In the genomic region with DNA sequence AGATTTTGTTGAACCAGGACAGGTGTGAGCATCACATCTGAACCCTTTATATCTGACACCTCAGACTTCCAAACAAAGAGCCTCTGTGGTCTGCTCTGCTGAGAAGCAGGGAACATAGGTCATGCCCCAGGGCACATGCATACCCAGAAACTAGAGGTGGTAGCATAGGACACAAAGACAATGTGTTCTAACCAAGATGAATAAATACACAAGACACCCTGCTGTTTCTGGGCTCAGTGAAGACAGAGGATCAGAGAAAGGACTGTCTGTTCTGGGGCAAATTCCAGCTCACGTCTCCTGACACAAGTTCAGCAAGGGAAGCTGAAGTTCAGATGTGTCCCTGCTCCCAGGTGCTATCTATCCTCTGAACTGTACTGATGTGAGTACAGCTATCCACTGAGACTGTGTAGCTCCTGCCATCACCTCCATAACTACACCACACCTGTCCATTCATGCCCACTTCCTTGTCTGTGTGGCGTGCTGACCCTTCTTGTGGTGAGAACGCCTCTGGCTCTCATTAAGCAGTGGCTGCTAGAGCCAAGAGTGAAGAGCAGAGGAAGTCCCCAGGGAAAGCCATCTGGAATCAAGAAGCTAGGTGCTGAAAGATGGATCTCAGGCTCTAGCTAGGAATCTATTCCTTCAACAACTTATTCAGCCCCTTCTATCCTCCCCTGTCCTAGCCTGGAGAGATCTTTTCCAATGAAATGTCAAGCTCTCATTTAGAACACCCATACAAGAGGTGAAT, we compare ENCODE assay signal across 22 mouse cellular contexts.
DNase-seq lines count a peak whose midpoint lies in the region; ATAC-seq and TF ChIP-seq lines count a peak whose summit lies in the region.
"Had no signal": no experiment of that assay in that cellular context is flagged by ENCODE, and none has a peak within 500 bp of the region (broad histone marks: within the 10 kb centered on the region; RNA-seq: fewer than 3 reads in every experiment).

No protein-coding gene starts in this region.

- no peak for ATAC-seq in hindbrain, embryonic 11.5 days (ENCODE audit: low FRiP score)
- no peak for ATAC-seq in lung, postnatal 0 days
- no peak for ATAC-seq in hindbrain, embryonic 13.5 days (ENCODE audit: low FRiP score)
- ATAC-seq in stomach, postnatal 0 days (ENCODE audit: low FRiP score, low TSS enrichment): no peak
- ATAC-seq: forebrain, embryonic 16.5 days had no signal

- no peaks in the 10 kb centered on the region for H3K4me1 ChIP-seq in hindbrain, embryonic 11.5 days (replicated peaks; ENCODE audit: control insufficient read depth, insufficient read depth, low read length)
- peaks cover 12% of the 10 kb centered on the region for H3K4me1 ChIP-seq in hindbrain, embryonic 10.5 days (replicated peaks)
- no peaks in the 10 kb centered on the region for H3K4me1 ChIP-seq in lung, postnatal 0 days (ENCODE audit: insufficient read depth, low read depth, low read length)
- peaks cover 10% of the 10 kb centered on the region for H3K4me1 ChIP-seq in hindbrain, embryonic 13.5 days (replicated peaks)
- no peaks in the 10 kb centered on the region for H3K4me1 ChIP-seq in stomach, postnatal 0 days (replicated peaks; ENCODE audit: control insufficient read depth, insufficient read depth)
- H3K4me1 ChIP-seq: forebrain, embryonic 10.5 days; midbrain, embryonic 13.5 days had no signal

- TF ChIP-seq CTCF in lung, postnatal 0 days (IDR thresholded peaks at IDR 0.05): no peak
- TF ChIP-seq CTCF in stomach, postnatal 0 days (IDR thresholded peaks at IDR 0.05; ENCODE audit: low read depth): no peak

- no peaks in the 10 kb centered on the region for H3K36me3 ChIP-seq in hindbrain, embryonic 11.5 days (ENCODE audit: control insufficient read depth, insufficient read depth, low read length)
- no peaks in the 10 kb centered on the region for H3K36me3 ChIP-seq in hindbrain, embryonic 10.5 days
- no peaks in the 10 kb centered on the region for H3K36me3 ChIP-seq in lung, postnatal 0 days (ENCODE audit: insufficient read depth, low read length)
- no peaks in the 10 kb centered on the region for H3K36me3 ChIP-seq in hindbrain, embryonic 13.5 days
- no peaks in the 10 kb centered on the region for H3K36me3 ChIP-seq in stomach, postnatal 0 days (ENCODE audit: control insufficient read depth, insufficient read depth, low read length)
- H3K36me3 ChIP-seq: forebrain, embryonic 10.5 days; midbrain, embryonic 13.5 days; stomach, embryonic 15.5 days had no signal

- H3K9me3 ChIP-seq in hindbrain, embryonic 11.5 days (ENCODE audit: control insufficient read depth, low read length): no peaks in the 10 kb centered on the region
- H3K9me3 ChIP-seq in hindbrain, embryonic 10.5 days: no peaks in the 10 kb centered on the region
- no peaks in the 10 kb centered on the region for H3K9me3 ChIP-seq in lung, postnatal 0 days (ENCODE audit: low read length)
- no peaks in the 10 kb centered on the region for H3K9me3 ChIP-seq in hindbrain, embryonic 13.5 days
- H3K9me3 ChIP-seq in stomach, postnatal 0 days (ENCODE audit: control insufficient read depth, low read length): no peaks in the 10 kb centered on the region
- H3K9me3 ChIP-seq: forebrain, embryonic 10.5 days; midbrain, embryonic 13.5 days; stomach, embryonic 15.5 days had no signal

- no peak overlapping the region for H3K4me3 ChIP-seq in hindbrain, embryonic 11.5 days (ENCODE audit: low read depth, low read length)
- H3K4me3 ChIP-seq in hindbrain, embryonic 10.5 days: no peak overlapping the region
- no peak overlapping the region for H3K4me3 ChIP-seq in lung, postnatal 0 days (ENCODE audit: low read depth, low read length)
- H3K4me3 ChIP-seq in hindbrain, embryonic 13.5 days: no peak overlapping the region
- no peak overlapping the region for H3K4me3 ChIP-seq in stomach, postnatal 0 days (ENCODE audit: low read depth, low read length)
- H3K4me3 ChIP-seq: forebrain, embryonic 10.5 days; midbrain, embryonic 13.5 days; stomach, embryonic 15.5 days had no signal

- 42% methylated on average over 3 of the region's 3 CpGs for WGBS in hindbrain, embryonic 11.5 days
- 56% methylated on average over 3 of the region's 3 CpGs for WGBS in hindbrain, embryonic 10.5 days
- WGBS in lung, postnatal 0 days: 53% methylated on average over 3 of the region's 3 CpGs
- WGBS in hindbrain, embryonic 13.5 days: 61% methylated on average over 3 of the region's 3 CpGs
- WGBS in stomach, postnatal 0 days: 64% methylated on average over 3 of the region's 3 CpGs

- no peaks in the 10 kb centered on the region for H3K27me3 ChIP-seq in hindbrain, embryonic 11.5 days (ENCODE audit: control insufficient read depth, insufficient read depth, low read length)
- H3K27me3 ChIP-seq in hindbrain, embryonic 10.5 days (ENCODE audit: insufficient read depth, poor library complexity, severe bottlenecking): no peaks in the 10 kb centered on the region
- H3K27me3 ChIP-seq in lung, postnatal 0 days (replicated peaks; ENCODE audit: insufficient read depth, low read length): no peaks in the 10 kb centered on the region
- H3K27me3 ChIP-seq in hindbrain, embryonic 13.5 days: no peaks in the 10 kb centered on the region
- H3K27me3 ChIP-seq in stomach, postnatal 0 days (ENCODE audit: control insufficient read depth, insufficient read depth, low read length): no peaks in the 10 kb centered on the region
- H3K27me3 ChIP-seq: midbrain, embryonic 13.5 days; stomach, embryonic 15.5 days had no signal

- TF ChIP-seq EP300 in lung, postnatal 0 days (IDR thresholded peaks at IDR 0.05): no peak
- TF ChIP-seq EP300 in stomach, postnatal 0 days (optimal IDR thresholded peaks at IDR 0.05): no peak

- no peak overlapping the region for H3K27ac ChIP-seq in hindbrain, embryonic 11.5 days (ENCODE audit: low read depth, low read length)
- no peak overlapping the region; the same call in 1 of the 2 replicates for H3K27ac ChIP-seq in hindbrain, embryonic 10.5 days
- no peak overlapping the region for H3K27ac ChIP-seq in lung, postnatal 0 days (ENCODE audit: low read length)
- 0 out of 2 replicates have a peak overlapping the region, but pooled peaks have one; percentile 8 for H3K27ac ChIP-seq in hindbrain, embryonic 13.5 days
- no peak overlapping the region for H3K27ac ChIP-seq in stomach, postnatal 0 days (replicated peaks)
- H3K27ac ChIP-seq: forebrain, embryonic 10.5 days; kidney, postnatal 0 days; midbrain, embryonic 13.5 days; stomach, embryonic 15.5 days had no signal

- H3K4me2 ChIP-seq in hindbrain, embryonic 11.5 days (replicated peaks; ENCODE audit: low read depth, low read length): no peak overlapping the region
- H3K4me2 ChIP-seq in lung, postnatal 0 days (replicated peaks; ENCODE audit: low read depth, low read length): no peak overlapping the region
- H3K4me2 ChIP-seq in hindbrain, embryonic 13.5 days: no peak overlapping the region
- H3K4me2 ChIP-seq in stomach, postnatal 0 days (replicated peaks; ENCODE audit: low read depth): no peak overlapping the region
- H3K4me2 ChIP-seq: midbrain, embryonic 13.5 days; stomach, embryonic 15.5 days had no signal

- peak; percentile 27 to 32 for DNase-seq in cerebellum, adult 18-20 months
- no peak for DNase-seq in cerebellum, postnatal 14 days
- peak; percentile 4 for DNase-seq in hindbrain, embryonic 11.5 days (ENCODE audit: low spot score)
- no peak for DNase-seq in hindbrain, embryonic 10.5 days (ENCODE audit: low spot score)
- peak; percentile 9 for DNase-seq in lung, postnatal 36 days
- DNase-seq in lung, postnatal 0 days (ENCODE audit: low spot score): no peak
- no peak for DNase-seq in stomach, postnatal 0 days (ENCODE audit: low spot score)
- DNase-seq: adrenal gland, postnatal 36 days; cerebellum, adult 11-12 months; gastrocnemius, postnatal 14 days; heart, adult 11 months; heart, postnatal 4 days; kidney, adult 2 months; right cerebral cortex, adult 18-20 months; thymus, adult 18-20 months; thymus, postnatal 36 days had no signal

- no peak overlapping the region for H3K9ac ChIP-seq in hindbrain, embryonic 11.5 days (ENCODE audit: low read depth, low read length)
- no peak overlapping the region for H3K9ac ChIP-seq in lung, postnatal 0 days (replicated peaks; ENCODE audit: low read depth)
- H3K9ac ChIP-seq in hindbrain, embryonic 13.5 days: no peak overlapping the region
- H3K9ac ChIP-seq in stomach, postnatal 0 days (ENCODE audit: low read length): no peak overlapping the region
- H3K9ac ChIP-seq: midbrain, embryonic 13.5 days; stomach, embryonic 15.5 days had no signal

Comparison
In these comparisons a context has a peak if more than half of its experiments do, and no peak if none do; other contexts are left out.
1. DNase-seq: peak in cerebellum, adult 18-20 months (2 of 2), hindbrain, embryonic 11.5 days (single experiment) and lung, postnatal 36 days (single experiment); none in cerebellum, postnatal 14 days (0 of 2), hindbrain, embryonic 10.5 days (single experiment), lung, postnatal 0 days (single experiment) and stomach, postnatal 0 days (single experiment).